Mouse (Mus musculus): Measurements from ENCODE around the gene Sgo2a.

- TF ChIP-seq GATA1 (IDR thresholded peaks at IDR 0.05; ENCODE audit: borderline replicate concordance, low read length) (no peak), FLI1 (IDR thresholded peaks at IDR 0.05; ENCODE audit: low read length) (no peak)
Measured at GRCm38 (mm10) chr1:57996133-57996615, 403 bp downstream of the Sgo2a start.

Data from megakaryocyte, embryonic 14.5 days (primary cell).